Mouse (Mus musculus) gastrocnemius, adult 18-20 months (tissue): ENCODE results near the gene Mrc2. TPM values are rescaled to one million over a fixed set of nuclear protein-coding genes. Genes with fewer than 3 reads are reported as not detected.

ENCODE experiments used
- DNase-seq: peaks from one replicate; pipeline ENCODE4 v3.0.0; 2021; ENCODE audit warnings: low spot score
- total RNA-seq, 2 experiments: library from RNA; stranded (reverse); gene quantifications; 2 replicates each; pipeline ENCODE4 v1.2.3; 2021

Mrc2 gene
- total RNA-seq, 2 experiments from 2014 or later: 7.5 to 8.5 TPM

DNA sequence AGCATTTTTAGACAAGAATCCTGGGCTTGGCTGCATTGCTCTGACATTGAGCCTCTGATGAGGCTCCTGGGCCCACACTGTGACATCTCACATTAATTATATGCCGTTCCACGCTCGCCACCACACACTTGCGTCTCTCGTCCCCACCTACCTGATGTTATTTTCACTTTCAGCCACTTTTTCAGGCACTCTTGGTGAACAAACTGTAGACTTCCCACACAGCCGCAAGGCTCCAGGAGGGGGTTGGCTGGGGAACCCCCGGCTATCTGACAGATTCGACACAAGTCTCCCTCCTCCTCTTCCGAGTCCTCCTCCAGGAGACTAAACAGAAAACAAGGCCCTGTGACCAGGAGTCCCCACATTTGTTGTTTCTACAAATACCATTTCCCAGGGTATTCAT lies 92.8 kb downstream of the Mrc2 start:
- DNase-seq: no peak

DNA sequence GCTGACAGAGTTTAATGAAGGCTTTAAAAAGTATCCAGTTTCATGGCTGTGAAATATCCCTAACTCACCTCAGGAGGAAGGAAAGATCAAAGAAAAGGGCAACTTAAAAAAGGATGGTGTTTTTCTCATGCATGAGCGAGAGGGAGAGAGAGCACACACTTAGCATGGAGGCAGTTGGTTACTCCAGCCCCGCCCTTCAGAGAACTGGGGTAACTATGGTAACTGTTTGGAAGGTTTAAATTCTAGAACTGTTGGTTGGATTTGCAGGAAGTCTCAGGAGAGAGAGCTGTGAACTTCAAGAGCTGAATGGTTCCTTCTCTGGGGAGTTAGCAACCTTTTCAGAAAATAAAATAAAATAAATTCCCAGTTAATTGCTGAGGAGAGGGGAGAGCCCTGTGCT lies 96.2 kb downstream of the Mrc2 start:
- DNase-seq: peak; percentile 5

DNA sequence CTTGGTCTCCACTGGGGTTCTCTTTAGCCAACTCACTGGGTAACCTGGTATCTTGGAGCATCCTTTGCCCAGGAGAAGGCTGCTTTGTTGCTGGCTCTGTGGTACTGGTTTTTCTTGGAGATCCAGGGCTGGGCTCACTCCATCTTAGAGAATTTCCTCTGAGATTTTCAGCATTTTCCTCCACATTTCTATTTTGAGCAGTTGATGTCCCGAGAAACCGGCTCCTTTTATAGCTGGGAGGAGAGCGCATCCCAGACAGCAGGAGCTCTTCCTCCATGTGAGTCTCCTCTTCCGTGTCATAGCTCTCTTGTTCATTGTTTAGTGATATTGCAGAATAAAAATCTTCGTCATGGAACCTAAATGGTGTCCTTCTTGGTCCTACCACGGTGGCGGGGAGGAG lies 97.8 kb downstream of the Mrc2 start:
- no peak for DNase-seq

Other genes starting within 250 kb of the Mrc2 start
- not detected for gene Efcab3, start 229.1 kb upstream of the Mrc2 start, total RNA-seq
- gene Mettl2, start 166.2 kb upstream of the Mrc2 start, total RNA-seq: 1 to 10 TPM; 7.4 to 7.7 TPM
- gene Gm10842, start 145.8 kb upstream of the Mrc2 start, total RNA-seq: not detected
- 10 to 100 TPM; 37.5 to 40.0 TPM for gene Tlk2, start 113.8 kb upstream of the Mrc2 start, total RNA-seq
- gene March10, start 164.1 kb downstream of the Mrc2 start, total RNA-seq: not detected